Mouse (Mus musculus) forebrain, embryonic 15.5 days (tissue): Measurements from ENCODE around the gene Alox5. TPM values are rescaled to one million over a fixed set of nuclear protein-coding genes. Genes with fewer than 3 reads are reported as not detected.
"Not testable (repeated sequence)": the region's sequence is repeated elsewhere in the genome, so short reads cannot be mapped to it uniquely, and the experiment has no call there.

Source experiments
- ATAC-seq: fragments of 200-750 bp; cut with Nextera tagmentation; replicated peaks from 2 replicates; pipeline ENCODE4 v1.8.0; 2017; ENCODE audit warnings: mild to moderate bottlenecking, moderate TSS enrichment, moderate library complexity
- H3K27ac ChIP-seq: fragments of 300-500 bp; sonication (generic); replicated peaks from 2 replicates; pipeline ENCODE4 v1.5.1; 2015; ENCODE audit warnings: mild to moderate bottlenecking, inconsistent platforms
- H3K27me3 ChIP-seq: fragments of 300-500 bp; sonication (generic); 2 replicates; pipeline ENCODE4 v1.6.1; 2015; ENCODE audit warnings: inconsistent platforms
- H3K36me3 ChIP-seq: fragments of 300-500 bp; sonication (generic); 2 replicates; pipeline ENCODE4 v1.6.1; 2015; ENCODE audit warnings: mild to moderate bottlenecking, inconsistent platforms
- H3K4me1 ChIP-seq: fragments of 300-500 bp; sonication (generic); 2 replicates; pipeline ENCODE4 v1.6.1; 2015; ENCODE audit warnings: inconsistent platforms
- H3K4me2 ChIP-seq: fragments of 300-500 bp; sonication (generic); replicated peaks from 2 replicates; pipeline ENCODE4 v1.6.1; 2015; ENCODE audit warnings: mild to moderate bottlenecking, inconsistent platforms
- H3K4me3 ChIP-seq: fragments of 300-500 bp; sonication (generic); 2 replicates; pipeline ENCODE4 v1.5.1; 2015; ENCODE audit warnings: mild to moderate bottlenecking, inconsistent platforms
- H3K9ac ChIP-seq: fragments of 300-500 bp; sonication (generic); replicated peaks from 2 replicates; pipeline ENCODE4 v1.6.1; 2015; ENCODE audit warnings: mild to moderate bottlenecking, inconsistent platforms
- H3K9me3 ChIP-seq: fragments of 300-500 bp; sonication (generic); 2 replicates; pipeline ENCODE4 v1.6.1; 2016; ENCODE audit warnings: inconsistent platforms
- WGBS: fragments of 180-500 bp; shearing (Covaris S2); methylation state at CpG from one replicate; pipeline ENCODE4 v1.1.7; 2015; ENCODE audit warnings: mixed read lengths; 5-methylcytosine and 5-hydroxymethylcytosine counted together
- polyA plus RNA-seq: library from polyadenylated mRNA; unstranded; fragments of >200 nt; fragmentation: Nextera tagmentation; extraction: Ambion mirVana; gene quantifications from 2 replicates; pipeline ENCODE4 v1.2.1, GENCODE M21; 2015

Gene Alox5
- polyA plus RNA-seq = 0.34 and 0.70 TPM in 2 replicates

GRCm38 (mm10) chr6:116460544-116461283 is at the start of gene Alox5:
Gene Alox5 (minus strand): TSS chr6:116461178.
- ATAC-seq = no peak
- WGBS = 3% methylated on average over 43 of the region's 43 CpGs
- Histone ChIP-seq H3K9ac (0 out of 2 replicates have a peak within 1 kb of the TSS, but pooled peaks have one; percentile 15), H3K27me3 (peaks cover 20% of the 10 kb centered on the region), H3K36me3 (no peaks in the 10 kb centered on the region), H3K27ac (no peak within 1 kb of the TSS), H3K4me1 (peaks cover 6% of the 10 kb centered on the region), H3K4me3 (peak within 1 kb of the TSS; percentile 29), H3K9me3 (no peaks in the 10 kb centered on the region), H3K4me2 (peak within 1 kb of the TSS; percentile 47)

GRCm38 (mm10) chr6:116506302-116507003 is 45.5 kb upstream of the Alox5 start, which contains the start of gene Olfr212:
Gene Olfr212 (plus strand): TSS chr6:116506516.
- not testable (repeated sequence) for ATAC-seq, H3K27ac ChIP-seq, H3K27me3 ChIP-seq, H3K4me3 ChIP-seq, H3K9ac ChIP-seq, H3K9me3 ChIP-seq, H3K4me2 ChIP-seq, H3K36me3 ChIP-seq, H3K4me1 ChIP-seq
- WGBS = 92% methylated on average over 20 of the region's 20 CpGs

DNA sequence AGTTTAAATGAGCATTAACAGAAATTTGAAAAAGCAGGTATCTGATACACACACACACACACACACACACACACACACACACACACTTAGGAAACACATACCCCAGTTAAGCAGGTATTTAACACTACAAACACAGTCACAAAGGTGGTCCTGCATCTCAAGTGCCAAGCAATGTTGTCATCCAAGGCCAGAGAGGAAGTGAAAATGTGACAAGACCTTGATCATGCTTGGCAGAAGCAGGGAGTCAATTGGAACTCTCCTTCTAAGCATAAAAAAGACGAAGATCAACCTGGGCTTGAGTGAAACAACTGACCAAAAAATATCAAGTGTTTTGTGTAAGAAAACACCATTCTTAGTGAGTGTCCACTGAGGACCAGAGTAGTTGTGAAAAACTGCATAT is 35.0 kb upstream of the Alox5 start:
- Histone ChIP-seq H3K4me3 (no peak overlapping the region), H3K27me3 (no peaks in the 10 kb centered on the region), H3K36me3 (no peaks in the 10 kb centered on the region), H3K4me2 (no peak overlapping the region), H3K27ac (no peak overlapping the region), H3K9me3 (no peaks in the 10 kb centered on the region), H3K9ac (no peak overlapping the region), H3K4me1 (no peaks in the 10 kb centered on the region)
- 79% methylated on average over 1 of the region's 1 CpGs for WGBS
- ATAC-seq = no peak

DNA sequence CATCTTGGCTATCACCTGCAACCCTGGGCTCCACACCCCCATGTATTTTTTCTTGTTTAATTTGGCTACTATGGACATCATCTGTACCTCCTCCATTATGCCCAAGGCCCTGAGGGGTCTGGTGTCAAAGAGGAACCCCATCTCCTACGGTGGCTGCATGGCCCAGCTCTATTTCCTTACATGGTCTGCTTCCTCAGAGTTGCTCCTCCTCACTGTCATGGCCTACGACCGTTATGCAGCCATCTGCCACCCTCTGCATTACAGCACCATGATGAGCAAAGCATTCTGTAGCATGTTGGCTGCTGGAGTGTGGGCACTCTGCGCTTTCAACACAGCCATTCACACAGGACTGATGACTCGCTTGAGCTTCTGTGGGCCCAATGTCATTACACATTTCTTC is 32.8 kb upstream of the Alox5 start:
- no peak overlapping the region for H3K4me2 ChIP-seq
- H3K4me1 ChIP-seq = no peaks in the 10 kb centered on the region
- no peaks in the 10 kb centered on the region for H3K27me3 ChIP-seq
- H3K36me3 ChIP-seq = no peaks in the 10 kb centered on the region
- no peaks in the 10 kb centered on the region for H3K9me3 ChIP-seq
- WGBS = 90% methylated on average over 5 of the region's 5 CpGs
- H3K4me3 ChIP-seq = no peak overlapping the region
- no peak for ATAC-seq
- H3K9ac ChIP-seq = no peak overlapping the region
- H3K27ac ChIP-seq = no peak overlapping the region

GRCm38 (mm10) chr6:116488791-116489190 is 27.8 kb upstream of the Alox5 start, which contains the start of gene Olfr211:
Gene Olfr211 (plus strand): TSS chr6:116489091.
- 64% methylated on average over 4 of the region's 4 CpGs for WGBS
- no peaks in the 10 kb centered on the region for H3K9me3 ChIP-seq
- no peak within 1 kb of the TSS for H3K9ac ChIP-seq
- no peak within 1 kb of the TSS for H3K4me3 ChIP-seq
- H3K27me3 ChIP-seq = no peaks in the 10 kb centered on the region
- H3K4me1 ChIP-seq = no peaks in the 10 kb centered on the region
- ATAC-seq = no peak
- no peak within 1 kb of the TSS for H3K4me2 ChIP-seq
- H3K36me3 ChIP-seq = no peaks in the 10 kb centered on the region
- no peak within 1 kb of the TSS for H3K27ac ChIP-seq

DNA sequence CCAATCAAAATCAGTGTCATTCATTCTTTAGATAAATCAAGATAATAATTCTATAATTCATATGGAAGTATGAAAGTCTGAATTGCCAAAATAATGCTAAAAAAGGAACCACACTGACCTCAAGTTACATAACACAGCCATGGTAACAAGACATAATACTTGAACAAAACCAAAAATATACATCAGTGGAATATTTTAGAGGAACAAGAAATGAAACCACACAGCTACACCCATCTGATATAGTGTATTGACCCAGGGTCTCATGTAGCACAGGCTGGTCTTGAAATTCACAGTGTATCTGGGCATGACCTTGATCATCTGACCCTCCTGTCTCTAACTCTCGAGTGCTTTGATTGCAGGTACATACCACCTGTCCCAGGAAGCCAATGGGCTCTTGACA is 25.9 kb upstream of the Alox5 start:
- no peak for ATAC-seq
- WGBS = 65% methylated on average over 1 of the region's 1 CpGs
- H3K27me3 ChIP-seq = no peaks in the 10 kb centered on the region
- no peaks in the 10 kb centered on the region for H3K9me3 ChIP-seq
- no peak overlapping the region for H3K9ac ChIP-seq
- H3K27ac ChIP-seq = no peak overlapping the region
- no peak overlapping the region for H3K4me2 ChIP-seq
- no peaks in the 10 kb centered on the region for H3K36me3 ChIP-seq
- no peaks in the 10 kb centered on the region for H3K4me1 ChIP-seq
- H3K4me3 ChIP-seq = no peak overlapping the region

DNA sequence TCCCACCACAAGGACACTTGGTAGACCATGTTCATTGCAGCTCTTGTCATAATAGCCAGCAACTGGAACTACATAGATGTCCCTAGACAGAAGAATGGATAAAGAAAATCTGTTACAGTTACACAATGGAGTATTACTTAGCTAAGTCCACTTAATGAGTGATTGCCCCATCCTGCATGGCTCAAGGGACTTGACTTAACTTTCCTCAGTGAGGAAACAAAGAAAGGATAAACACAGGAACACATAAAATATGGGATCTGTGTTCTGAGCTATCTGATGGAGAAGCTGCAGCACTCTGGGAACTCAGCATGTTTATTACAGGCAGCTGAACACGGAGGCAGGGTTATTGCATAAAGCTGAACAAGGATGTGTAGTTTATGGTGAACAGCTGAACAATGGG is 24.1 kb upstream of the Alox5 start:
- 92% methylated on average over 1 of the region's 1 CpGs for WGBS
- Histone ChIP-seq H3K27ac (no peak overlapping the region), H3K4me2 (no peak overlapping the region), H3K4me3 (no peak overlapping the region), H3K4me1 (no peaks in the 10 kb centered on the region), H3K27me3 (no peaks in the 10 kb centered on the region), H3K9ac (no peak overlapping the region), H3K36me3 (no peaks in the 10 kb centered on the region), H3K9me3 (no peaks in the 10 kb centered on the region)
- ATAC-seq = no peak

- Histone ChIP-seq H3K9me3 (no peaks in the 10 kb centered on the region), H3K36me3 (no peaks in the 10 kb centered on the region), H3K9ac (no peak overlapping the region), H3K4me1 (no peaks in the 10 kb centered on the region), H3K4me2 (no peak overlapping the region), H3K27ac (no peak overlapping the region), H3K27me3 (no peaks in the 10 kb centered on the region), H3K4me3 (no peak overlapping the region)
- ATAC-seq = no peak
- WGBS = 41% methylated on average over 3 of the region's 3 CpGs
These were observed 7.1 kb upstream of the Alox5 start for GRCm38 (mm10) chr6:116468081-116468480.

DNA sequence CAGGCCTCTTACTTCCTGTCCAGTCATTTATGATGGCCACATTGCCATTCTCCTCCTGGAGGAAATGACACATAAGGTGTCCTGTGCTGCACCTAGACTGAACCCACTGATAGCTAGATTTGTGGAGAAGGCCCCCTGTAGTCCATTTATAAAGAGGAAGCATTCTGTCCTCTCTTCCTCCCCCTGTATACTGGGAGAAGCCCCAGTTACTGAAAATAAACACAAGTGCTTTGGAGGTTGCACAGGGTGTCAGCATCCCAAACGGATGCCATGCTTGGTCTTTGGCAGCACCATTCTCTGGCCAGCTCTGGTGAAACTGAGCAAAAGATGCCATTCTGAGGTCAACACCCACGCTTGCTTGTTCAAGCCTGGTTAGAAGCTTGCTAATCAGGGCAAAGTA is 1.7 kb downstream of the Alox5 start:
- Histone ChIP-seq H3K36me3 (no peaks in the 10 kb centered on the region), H3K9me3 (no peaks in the 10 kb centered on the region), H3K9ac (no peak overlapping the region), H3K4me2 (no peak overlapping the region), H3K27ac (no peak overlapping the region), H3K4me1 (peaks cover 6% of the 10 kb centered on the region), H3K27me3 (peaks cover 20% of the 10 kb centered on the region), H3K4me3 (no peak overlapping the region)
- ATAC-seq = no peak
- 81% methylated on average over 2 of the region's 2 CpGs for WGBS

DNA sequence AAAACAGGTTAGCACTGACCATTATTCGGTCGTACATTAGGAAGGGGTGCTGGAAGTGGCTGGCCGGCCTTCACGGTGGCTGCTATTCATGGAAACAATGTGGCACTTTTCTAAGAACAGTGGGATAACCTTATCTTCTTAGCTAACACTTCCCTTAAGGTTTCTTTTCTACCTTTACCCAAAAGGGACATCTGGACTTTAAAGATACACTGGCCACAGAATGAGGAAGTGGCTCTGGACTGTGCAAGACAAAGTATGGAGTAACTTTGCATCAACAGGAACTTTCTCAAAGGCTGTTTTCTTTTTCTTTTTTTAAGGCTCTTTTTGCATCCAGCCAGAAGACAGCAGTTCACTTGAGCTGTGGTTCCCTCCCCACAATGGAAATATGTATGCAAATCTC is 2.2 kb downstream of the Alox5 start:
- H3K27me3 ChIP-seq = peaks cover 20% of the 10 kb centered on the region
- no peak overlapping the region for H3K27ac ChIP-seq
- H3K36me3 ChIP-seq = no peaks in the 10 kb centered on the region
- peaks cover 6% of the 10 kb centered on the region for H3K4me1 ChIP-seq
- no peak for ATAC-seq
- WGBS = 72% methylated on average over 4 of the region's 4 CpGs
- H3K4me3 ChIP-seq = no peak overlapping the region
- no peak overlapping the region for H3K4me2 ChIP-seq
- no peak overlapping the region for H3K9ac ChIP-seq
- no peaks in the 10 kb centered on the region for H3K9me3 ChIP-seq

DNA sequence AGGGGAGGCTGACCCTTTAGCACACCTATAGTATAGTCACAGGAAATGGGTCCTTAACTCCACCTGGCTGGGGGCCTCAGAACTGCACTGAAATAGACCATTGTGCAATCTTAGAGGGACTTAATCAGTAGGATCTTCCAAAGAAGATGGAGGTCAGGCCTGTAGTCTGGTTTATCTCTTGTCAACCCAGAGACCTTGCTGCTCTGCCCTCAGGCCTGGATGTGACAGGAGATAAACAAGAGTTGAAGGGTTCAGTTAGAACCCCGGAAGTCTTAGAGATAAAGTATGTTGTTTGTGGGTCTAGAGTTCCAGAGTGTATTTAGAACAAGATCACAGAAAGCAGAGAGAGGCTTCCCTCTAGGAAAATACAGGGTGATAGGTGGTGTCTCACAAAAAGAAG is 4.5 kb downstream of the Alox5 start:
- Histone ChIP-seq H3K4me2 (no peak overlapping the region), H3K9me3 (no peaks in the 10 kb centered on the region), H3K9ac (no peak overlapping the region), H3K36me3 (no peaks in the 10 kb centered on the region), H3K27ac (no peak overlapping the region), H3K4me1 (peaks cover 6% of the 10 kb centered on the region), H3K27me3 (peaks cover 17% of the 10 kb centered on the region), H3K4me3 (no peak overlapping the region)
- WGBS = 98% methylated on average over 1 of the region's 1 CpGs
- ATAC-seq = no peak

GRCm38 (mm10) chr6:116455781-116456180 is 5.2 kb downstream of the Alox5 start:
- no peaks in the 10 kb centered on the region for H3K36me3 ChIP-seq
- H3K4me3 ChIP-seq = no peak overlapping the region
- no peak overlapping the region for H3K4me2 ChIP-seq
- H3K27ac ChIP-seq = no peak overlapping the region
- H3K27me3 ChIP-seq = peaks cover 11% of the 10 kb centered on the region
- 77% methylated on average over 4 of the region's 4 CpGs for WGBS
- H3K9ac ChIP-seq = no peak overlapping the region
- peaks cover 3% of the 10 kb centered on the region for H3K4me1 ChIP-seq
- no peak for ATAC-seq
- no peaks in the 10 kb centered on the region for H3K9me3 ChIP-seq
